Mouse (Mus musculus) embryo, embryonic 11 days (tissue): ENCODE results near the gene Slc38a3.

ENCODE experiments used
- DNase-seq: peaks from one replicate; pipeline ENCODE4 v3.0.0-alpha.2; 2015

The Slc38a3 gene

DNA sequence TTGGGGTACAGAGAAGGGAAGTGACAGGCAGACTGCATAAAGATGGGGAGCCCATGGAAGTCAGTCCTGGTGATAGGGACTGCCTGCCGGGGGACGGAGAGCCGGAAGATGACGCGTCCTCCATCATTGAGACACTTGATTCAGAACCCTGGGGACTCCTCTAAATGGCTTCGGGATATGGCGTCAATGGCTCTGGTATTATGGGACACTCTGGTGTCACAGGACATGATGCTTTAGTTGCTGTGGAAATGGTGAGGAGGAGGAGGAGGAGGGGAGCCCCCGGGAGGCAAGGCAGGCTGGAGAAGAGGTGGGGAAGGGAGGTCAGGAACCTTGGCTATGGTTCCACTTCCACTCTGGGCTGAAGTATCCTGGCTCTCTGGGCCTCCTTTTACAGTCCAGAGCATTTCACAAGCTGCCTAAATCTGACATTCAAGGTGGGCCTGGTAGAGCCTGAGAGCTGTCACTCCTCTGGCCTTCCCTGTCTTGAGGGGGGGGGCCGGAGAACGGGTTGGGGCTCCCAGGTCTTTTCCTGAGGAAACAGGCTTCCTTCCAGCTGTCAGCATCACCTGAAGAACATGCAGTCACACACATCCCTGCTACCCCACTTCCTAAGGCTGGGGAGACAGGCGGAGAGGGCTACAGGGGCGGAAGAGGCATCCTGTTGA lies 26.2 kb upstream of the Slc38a3 start:
- DNase-seq: no peak

DNA sequence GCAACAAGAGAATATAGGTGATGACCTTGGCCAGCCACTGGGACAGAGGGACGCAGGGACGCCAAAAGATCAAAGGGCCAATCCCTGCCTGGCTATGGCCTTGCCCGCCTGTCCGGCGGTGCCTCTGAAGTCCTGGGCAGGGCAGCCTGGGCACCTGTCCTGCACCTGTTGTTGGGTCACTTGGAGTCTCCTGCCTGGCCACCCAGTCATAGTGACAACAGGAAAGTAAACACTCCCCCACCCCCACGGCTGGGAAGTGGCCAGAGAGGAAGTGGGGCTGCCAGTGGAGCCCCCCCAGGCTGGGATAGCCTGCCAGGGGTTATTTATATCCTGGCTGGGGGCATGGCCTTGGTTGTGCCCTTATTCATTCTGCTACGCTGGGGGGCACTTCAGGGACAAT lies 25.3 kb upstream of the Slc38a3 start:
- DNase-seq: no peak

DNA sequence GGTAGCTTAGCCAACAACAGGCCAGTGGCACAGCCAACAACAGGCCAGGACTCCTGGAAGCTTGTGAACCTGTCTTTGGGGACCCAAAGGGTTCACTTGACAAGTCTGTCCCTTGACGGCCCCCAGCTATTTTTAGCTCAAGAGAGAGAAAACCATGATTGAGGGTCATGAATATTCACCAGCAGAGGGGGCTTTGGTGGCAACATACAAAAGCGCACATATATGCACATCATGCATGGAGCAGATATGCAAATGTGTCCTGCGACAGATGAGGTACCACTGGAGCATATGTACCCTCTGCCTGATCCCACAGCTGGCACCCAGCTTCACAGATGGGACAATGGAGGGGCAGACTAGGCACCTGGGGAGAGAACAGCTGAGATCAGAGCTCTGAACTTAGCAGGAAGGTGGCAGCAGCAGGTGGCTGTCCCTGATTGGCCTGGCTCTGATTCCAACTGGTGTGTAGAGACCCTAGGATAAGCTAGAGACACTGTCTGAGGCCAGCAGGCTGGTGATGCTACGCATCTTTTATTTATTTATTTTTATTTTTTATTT lies 24.2 kb upstream of the Slc38a3 start:
- no peak for DNase-seq

DNA sequence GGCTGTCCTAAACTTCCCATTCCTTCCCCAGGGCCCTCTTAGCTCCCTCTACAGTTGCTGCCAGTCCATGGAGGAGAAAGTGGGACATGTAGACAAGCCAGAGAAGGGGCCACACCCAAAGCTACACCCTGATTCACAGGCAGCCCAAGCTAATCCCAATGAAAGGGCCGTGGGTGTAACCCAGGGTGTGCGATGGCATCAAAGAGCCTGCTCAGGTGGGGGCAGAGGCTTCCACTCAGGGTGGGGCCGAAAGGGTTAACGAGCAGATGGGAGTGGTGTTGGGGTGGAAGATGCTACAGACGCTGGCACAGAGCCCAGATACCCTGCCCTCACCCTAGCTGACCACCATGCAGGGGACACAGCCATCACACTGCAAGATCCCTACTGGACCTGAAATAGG lies 23.5 kb upstream of the Slc38a3 start:
- DNase-seq: no peak

DNA sequence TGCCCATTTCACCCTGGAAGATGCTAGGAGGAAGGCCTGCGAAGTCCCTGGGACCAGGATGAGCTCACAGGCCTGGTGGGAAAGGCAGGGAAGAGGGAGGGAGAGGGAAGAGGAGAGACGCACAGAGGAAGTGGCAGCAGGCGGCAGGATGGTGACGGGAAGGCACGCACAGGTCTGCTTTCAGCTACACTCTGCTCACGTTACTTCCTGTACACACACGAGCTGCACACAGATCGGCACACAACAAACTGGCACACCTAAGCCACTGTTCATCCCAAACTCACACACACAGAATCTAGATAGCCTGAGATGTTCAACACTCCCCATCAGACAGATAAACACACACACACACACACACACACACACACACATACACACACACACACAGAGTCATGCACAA lies 21.1 kb upstream of the Slc38a3 start:
- DNase-seq: no peak

DNA sequence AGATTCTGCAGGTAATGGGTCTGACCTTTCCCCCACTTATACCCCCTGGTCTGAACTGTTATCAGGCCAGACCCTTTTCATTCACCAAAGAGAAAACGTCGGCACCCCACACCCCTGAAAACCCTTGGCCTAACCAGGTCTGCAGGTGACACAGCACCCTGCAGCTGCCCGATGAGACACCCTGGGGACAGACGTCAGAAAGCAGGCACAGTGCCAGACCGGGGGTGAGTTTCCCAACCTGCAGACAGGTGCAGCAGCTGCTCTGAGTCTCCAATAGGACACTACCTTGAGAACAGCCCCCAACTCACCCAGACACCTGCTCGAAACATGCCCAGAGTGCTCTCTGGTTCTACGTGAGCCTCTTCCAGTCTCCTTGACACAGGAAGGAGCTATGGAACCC lies 19.6 kb upstream of the Slc38a3 start:
- DNase-seq: no peak

GRCm38 (mm10) chr9:107688415-107688814 lies 19.1 kb upstream of the Slc38a3 start:
- no peak for DNase-seq

GRCm38 (mm10) chr9:107685231-107685981 lies 16.1 kb upstream of the Slc38a3 start:
- DNase-seq: peak; percentile 75

DNA sequence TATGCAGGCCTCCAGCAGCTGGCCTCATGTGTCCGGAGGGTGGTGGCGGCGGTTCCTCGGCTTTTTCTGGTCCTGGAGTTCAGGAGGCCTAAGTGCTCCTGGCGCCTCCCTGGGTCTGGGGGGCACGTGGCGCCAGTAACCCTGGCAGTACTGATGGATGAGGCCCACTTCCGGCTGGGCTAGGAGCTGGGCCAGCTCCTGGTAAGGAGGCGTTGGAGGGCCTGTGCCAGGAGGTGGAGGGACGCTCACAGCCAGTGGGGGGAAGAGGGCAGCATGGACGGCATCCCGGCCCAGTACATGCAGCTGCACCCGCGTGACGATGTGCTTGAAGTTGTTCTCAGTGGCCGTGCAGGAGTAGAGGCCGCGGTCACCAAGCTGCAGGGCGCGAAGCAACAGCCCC lies 13.1 kb upstream of the Slc38a3 start:
- no peak for DNase-seq

GRCm38 (mm10) chr9:107679501-107679900 lies 10.2 kb upstream of the Slc38a3 start, which contains the start of gene Gnat1:
TSS of gene Gnat1 (minus strand) at chr9:107679712.
- DNase-seq: no peak

DNA sequence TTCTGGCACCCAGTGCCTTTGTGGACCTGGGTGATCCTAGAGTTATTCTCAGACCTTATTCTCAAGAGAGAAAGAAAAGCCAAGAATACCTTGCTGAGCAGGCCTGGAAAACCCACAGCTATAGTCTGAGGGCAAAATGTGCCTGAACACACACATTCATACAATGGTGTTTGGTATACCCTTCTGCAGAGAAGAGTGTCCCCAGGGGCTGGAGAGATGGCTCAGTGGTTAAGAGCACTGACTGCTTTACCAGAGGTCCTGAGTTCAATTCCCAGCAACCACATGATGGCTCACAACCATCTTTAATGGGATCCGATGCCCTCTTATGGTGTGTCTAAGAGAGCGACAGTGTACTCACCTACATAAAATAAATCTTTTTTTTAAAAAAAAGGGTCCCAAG lies 9.5 kb upstream of the Slc38a3 start:
- DNase-seq: no peak

GRCm38 (mm10) chr9:107677819-107678526 lies 8.6 kb upstream of the Slc38a3 start:
- peak; percentile 81 for DNase-seq

DNA sequence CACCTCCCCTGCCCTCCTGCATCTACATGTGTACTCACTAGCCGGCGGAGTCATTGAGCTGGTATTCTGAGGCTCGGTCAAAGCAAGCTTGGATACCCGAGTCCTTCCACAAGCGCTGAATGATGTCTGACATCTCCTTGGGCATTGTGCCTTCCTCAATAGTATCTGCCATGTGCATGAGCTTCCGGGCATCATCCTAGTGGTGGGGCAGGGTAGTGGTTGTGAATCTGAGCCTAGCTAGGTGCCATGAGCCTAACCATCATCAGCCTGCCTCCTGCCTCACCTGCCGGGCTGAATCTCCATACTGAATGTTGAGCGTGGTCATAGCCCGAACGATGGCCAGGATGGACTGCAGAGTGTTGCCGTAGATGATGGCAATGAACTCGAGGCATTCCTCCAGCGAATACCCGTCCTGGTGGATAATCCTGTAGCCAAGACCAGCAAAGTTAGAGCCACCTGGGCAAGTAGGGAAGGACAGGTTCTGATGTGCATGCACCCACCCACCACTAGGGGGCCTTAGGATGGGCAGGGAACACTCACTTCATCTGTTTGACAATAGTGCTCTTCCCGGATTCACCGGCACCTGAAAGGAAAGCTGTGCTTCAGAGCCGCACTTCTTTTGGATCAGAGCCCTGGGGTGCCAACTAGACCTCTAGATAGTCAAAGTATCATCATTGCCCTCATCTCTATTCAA lies 7.9 kb upstream of the Slc38a3 start:
- peak; percentile 69 for DNase-seq

DNA sequence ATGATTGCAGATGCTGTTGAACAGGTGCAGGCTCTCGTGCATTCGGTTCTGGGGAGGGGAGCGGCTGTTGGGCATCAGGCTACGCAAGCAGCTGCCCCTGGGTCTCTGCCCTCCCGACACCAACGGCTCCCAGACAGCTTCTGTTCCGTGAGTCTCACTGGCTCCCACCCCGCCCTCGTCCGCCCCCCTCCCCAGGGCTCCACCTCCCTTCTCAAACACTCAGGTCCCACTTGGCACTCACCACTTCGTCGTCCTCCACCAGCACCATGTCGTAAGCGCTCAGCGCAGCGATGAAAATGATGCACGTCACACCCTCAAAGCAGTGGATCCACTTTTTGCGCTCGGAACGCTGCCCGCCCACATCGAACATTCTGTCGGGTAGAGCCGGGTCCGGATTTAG lies 7.0 kb upstream of the Slc38a3 start:
- no peak for DNase-seq

- DNase-seq: peak; percentile 91
These were observed 6.5 kb upstream of the Slc38a3 start for GRCm38 (mm10) chr9:107675671-107676301.

GRCm38 (mm10) chr9:107674609-107675429 lies 5.5 kb upstream of the Slc38a3 start:
- no peak for DNase-seq

- peak; percentile 37 for DNase-seq
These were observed 929 bp upstream of the Slc38a3 start for GRCm38 (mm10) chr9:107670259-107670658.

DNA sequence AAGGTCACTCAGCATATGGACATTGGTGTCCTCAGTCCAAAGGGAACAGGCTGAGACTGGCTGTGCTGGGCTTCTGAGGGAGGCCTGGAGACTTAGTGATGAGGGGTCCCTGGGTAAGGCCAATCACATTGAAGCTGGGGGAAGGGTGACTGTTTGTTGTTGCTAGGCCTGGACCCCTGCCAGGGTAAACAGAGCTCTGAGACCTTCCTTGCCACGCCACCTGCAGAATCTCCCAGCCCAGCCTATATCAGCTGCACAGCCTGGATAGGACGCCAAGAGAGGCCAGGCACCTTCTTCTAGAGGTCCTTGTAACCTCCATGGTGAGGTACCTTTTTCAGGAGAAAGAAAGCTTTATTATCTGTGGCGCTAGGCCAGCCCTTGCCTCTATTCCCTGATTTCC lies 414 bp downstream of the Slc38a3 start:
- no peak for DNase-seq

DNA sequence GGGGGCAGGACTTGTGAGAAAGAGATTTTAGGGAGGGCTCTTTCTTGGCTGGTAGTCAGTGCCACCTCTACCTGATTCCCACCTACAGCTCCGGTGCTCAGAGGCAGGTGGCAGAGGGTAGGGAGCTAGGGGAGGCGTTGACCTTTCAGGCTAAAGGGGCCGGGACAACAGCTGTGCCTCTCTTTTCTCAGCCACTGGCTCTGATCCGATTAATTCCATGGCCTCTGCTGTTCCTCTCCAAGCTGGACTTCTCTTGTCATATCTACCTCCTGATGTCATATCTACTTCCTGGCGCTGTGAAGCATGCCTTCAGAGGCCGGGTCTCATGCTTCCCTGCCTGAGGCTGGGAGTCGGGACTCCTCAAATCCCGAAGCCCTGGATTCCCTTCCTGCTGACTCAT lies 1.3 kb downstream of the Slc38a3 start:
- DNase-seq: no peak

- peak; percentile 87 for DNase-seq
These were observed 2.1 kb downstream of the Slc38a3 start for GRCm38 (mm10) chr9:107667219-107667618.

GRCm38 (mm10) chr9:107666751-107667205 lies 2.6 kb downstream of the Slc38a3 start:
- DNase-seq: peak; percentile 48
